Mouse (Mus musculus) cerebellum, adult 11-12 months (tissue): ENCODE measurements around the gene Dhcr24.
A peak's percentile ranks its signal among the peaks of the same experiment; 100 is the strongest.

Experiments used
- DNase-seq: peaks from one replicate; pipeline ENCODE4 v3.0.0; 2022

Dhcr24 gene

GRCm38 (mm10) chr4:106562006-106562405, 1.2 kb downstream of the Dhcr24 start:
- DNase-seq, result no peak

DNA sequence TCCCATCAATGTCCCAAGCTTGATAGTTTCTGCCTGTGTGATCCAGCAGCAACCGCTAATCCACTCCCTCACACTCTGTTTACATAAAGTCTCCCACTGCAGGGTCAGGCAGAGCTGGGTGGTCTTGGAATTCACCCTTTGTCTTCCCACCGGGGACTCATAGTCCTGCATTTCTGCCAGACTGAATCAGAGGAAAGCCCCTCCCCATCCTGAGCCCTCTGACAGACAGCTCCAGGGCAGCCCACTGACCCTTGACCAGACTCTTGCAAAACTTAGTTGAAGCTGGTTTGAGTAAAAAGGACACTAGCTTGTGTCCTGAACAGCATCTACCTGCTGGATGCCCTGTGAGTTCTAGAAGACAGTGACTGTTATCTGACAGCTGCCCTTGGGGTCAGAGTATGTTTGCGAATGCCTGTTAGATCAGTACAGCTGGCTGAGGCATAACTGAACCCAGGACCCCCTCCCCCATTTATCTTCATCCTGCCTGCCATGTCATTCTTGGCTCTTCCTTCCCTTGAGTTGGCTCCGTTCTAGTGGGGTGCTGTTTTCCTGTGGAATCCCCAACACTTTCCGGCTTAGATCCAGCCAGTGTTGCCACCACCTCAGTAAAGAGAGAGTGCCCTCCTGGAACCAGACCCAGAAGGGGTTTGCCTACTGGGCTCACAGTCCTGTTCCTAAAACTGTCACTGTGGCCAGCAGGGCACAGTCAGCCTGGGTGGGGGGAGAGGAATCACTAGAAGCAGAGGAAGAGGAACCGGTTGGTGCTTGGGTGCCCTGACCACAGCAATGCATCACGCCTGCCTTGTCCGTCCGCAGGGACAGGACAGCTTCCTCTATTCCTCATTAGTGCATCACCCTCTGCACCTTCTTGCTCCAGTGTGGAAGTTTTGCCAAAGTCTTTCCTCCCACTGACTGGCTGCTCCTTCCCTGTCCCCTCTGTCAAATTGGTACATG, 2.3 kb downstream of the Dhcr24 start:
- DNase-seq, result peak; percentile 20

DNA sequence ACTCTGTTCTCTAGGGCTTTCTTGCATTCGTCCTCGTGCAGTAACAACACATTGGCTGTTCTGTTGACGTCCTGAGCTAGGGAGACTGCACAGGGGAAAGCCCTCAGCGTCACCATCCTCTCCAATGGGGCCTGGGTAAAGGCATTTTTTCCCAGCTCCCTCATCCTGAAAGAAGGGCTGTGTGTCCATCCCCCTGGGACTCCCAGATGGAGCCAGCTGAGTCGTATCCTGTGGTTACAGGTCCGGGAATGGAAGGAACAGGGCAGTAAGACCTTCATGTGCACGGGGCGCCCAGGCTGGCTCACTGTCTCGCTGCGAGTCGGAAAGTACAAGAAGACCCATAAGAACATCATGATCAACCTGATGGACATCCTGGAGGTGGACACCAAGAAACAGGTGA, 3.3 kb downstream of the Dhcr24 start:
- no peak for DNase-seq

- no peak for DNase-seq
These were observed 8.8 kb downstream of the Dhcr24 start for GRCm38 (mm10) chr4:106569680-106570079.

DNA sequence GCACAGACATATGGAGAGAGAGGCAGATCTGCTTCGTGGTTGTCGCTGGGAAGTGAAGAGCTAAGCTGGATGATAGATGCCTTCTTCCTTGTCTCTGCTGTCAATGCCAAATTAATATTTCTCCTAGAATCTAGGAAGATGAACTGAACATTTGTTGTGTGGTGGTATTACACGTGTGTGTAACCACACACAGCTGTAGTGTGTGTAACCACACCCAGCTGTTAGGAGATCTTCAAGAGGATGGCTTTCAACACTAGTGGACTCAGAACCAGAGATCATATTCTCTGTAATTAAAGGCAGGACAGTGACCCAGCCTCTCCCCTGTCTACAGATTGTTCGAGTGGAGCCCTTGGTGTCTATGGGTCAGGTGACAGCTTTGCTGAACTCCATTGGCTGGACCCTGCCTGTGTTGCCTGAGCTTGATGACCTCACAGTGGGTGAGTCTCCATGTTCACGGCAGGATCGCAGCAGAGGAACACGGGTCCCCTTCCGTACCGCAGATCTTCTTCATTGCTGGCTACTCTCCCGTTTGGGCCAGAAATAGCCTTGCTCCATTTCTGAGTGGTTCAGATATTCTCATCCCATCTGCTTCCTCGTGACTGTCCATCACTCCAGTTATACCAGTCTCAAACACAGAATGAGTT, 10.4 kb downstream of the Dhcr24 start:
- DNase-seq, result peak; percentile 44

DNA sequence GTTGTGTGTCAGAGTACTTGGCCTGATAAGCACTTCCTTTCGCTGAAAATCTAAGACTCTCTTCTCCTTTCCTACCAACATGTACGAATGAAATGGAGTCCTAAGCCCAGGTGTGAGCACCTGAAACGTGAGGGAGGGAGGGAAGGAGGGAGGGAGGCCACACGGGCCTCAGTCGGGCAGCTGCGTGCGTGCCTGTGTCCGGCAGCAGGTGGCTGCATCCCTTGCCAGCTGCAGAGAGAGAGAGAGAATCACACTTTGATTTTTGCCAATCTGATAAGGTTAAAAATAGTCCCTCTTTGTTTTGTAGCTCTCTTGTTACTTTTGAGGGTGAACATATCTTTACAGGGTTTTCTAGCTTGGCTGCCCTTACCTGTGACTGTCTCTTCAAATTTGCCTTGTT, 14.2 kb downstream of the Dhcr24 start:
- DNase-seq, result no peak

DNA sequence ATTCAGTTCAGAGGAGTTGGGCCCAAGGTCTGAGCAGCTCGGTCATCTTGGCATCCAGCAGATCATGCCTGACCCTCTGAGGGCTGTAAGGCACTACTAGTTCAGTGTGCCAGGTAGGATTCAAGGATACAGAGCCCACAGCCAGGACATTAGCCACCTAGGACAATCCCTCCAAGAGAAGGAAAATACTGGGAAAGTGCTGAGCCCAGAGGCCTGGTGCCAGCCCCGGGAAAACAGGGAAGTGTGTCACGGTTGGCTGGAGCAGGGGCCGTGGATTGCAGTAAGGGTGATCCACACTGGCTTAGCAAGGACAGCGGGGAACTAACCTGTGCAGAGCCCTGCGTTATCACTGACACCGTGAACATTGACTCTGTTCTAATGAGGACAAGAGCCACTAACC, 16.7 kb downstream of the Dhcr24 start:
- DNase-seq, result no peak

DNA sequence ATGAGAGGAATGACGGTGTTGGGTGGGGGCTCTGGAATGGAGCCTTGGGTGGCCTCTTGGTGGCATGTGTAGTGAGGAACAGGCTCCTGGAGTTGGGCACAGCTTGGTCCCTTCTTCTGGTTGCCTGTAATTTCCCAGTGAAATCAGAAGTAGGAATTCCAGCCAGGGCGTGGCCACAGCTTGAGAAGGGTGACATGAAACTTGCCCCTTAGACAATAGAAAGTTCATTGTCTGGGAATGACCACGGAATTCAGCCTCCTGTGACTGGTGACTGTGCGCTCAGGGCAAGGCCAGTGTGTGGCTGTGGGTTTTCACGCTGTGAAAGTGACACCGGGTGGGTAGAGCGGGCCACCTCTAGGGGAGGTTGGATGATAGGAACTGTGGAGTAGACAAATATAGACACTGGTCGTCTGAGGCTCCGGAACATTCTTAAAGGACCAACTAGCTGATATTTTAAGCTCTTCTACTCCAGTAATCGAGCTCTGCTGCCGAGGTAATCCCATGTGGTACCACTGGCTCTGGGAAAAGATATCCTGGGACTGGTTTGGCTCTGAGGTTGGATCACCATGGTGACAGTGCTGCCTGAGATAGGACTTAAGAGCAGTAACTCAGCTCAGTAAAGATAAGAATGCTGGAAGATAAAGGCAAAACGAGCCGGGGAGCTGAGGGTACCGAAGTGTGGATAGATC, 20.5 kb downstream of the Dhcr24 start:
- DNase-seq, result no peak

DNA sequence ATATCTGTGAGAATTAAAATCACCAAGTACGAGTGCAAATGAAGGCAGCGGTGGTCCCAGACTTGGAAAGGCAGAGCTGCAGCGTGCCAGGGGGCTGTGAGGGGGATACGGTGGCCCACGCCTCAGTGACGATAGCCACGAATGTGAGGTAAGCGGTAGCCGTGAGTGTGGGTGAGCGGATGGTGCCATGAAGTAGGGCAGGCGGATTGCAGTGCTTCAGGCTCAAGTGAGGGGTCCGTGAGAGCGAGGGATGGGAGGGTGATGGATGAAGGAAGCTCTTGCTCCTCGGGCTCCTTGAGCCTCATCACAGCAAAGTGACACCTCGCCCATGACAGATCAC, 21.0 kb downstream of the Dhcr24 start:
- DNase-seq, result no peak

DNA sequence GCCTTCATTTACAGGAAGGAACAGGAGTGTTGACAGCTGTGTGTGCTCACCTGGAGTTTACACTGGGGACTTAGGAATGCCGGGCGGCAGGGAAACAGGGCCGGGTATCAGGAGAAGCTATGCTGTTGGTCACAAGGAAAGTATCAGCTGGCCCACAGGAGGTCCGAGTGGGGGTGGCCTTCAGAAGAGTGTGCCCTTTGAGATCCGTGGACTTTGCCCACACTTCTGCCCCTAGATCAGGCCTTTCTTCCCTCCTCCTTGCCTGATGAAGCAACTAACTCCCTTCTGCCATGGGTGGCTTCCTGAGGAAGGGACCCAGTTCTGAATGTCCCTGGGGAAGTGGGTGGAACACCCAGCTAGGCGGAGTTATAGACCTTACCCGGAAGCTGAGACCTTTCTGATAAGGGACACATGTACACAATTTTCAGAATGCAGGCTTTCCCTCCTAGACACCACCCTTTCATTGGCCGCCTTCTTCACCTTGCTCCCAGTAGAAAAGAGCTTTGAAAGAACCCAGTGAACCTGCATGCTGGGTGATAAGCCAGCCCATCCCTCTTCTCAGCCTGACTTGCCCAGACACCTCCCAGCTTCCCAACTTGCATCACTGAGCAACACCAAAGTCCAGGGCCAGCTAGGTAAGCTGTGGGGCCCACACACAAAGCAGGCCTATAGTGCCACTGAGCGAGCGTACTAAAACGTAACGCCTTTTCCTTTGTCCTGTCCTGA, 21.8 kb downstream of the Dhcr24 start:
- no peak for DNase-seq

- DNase-seq, result no peak
These were observed 23.8 kb downstream of the Dhcr24 start for GRCm38 (mm10) chr4:106584665-106585064.

GRCm38 (mm10) chr4:106587075-106587474, 26.2 kb downstream of the Dhcr24 start:
- DNase-seq, result no peak

DNA sequence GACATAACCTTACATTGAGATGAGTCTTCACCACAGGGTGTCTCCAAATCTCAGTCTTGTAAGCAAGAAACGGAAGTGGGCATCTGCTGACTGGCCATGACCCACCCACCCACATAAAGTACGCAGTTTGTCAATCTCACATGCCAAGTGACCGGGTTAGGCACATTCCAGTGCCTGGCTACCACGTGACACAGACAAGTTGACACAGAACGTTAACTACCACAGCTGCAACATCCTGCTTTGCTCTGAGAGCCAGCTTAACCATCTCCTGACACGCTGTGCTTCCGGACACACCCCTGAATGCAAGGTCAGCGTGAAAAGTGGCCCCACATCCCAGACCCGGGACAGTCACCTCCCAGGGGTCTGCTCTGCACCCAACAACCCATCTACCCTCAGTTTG, 29.3 kb downstream of the Dhcr24 start:
- no peak for DNase-seq

GRCm38 (mm10) chr4:106590871-106591270, 30.0 kb downstream of the Dhcr24 start:
- DNase-seq, result no peak

- no peak for DNase-seq
These were observed 32.8 kb downstream of the Dhcr24 start for GRCm38 (mm10) chr4:106593636-106594035.

GRCm38 (mm10) chr4:106596200-106596599, 35.4 kb downstream of the Dhcr24 start:
- no peak for DNase-seq

DNA sequence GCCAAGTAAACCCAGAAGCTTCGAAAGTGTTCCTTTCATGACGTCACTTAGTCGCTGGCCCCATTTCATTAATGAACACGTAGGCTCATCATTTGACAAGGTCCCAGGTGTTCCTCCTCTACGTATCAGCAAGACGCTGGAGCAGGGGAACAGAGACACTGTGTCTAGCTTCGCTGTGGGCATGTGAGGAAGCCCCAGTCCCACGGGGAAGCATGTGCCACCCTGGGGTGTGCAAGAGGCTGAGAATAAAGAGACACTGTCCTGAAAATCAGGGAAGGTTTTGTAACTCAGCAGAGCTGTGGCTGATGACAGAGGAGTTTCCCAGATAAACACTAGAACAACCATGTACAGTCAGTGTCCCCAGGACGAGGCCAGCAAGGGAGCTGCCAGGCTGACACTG, 36.2 kb downstream of the Dhcr24 start:
- DNase-seq, result no peak

DNA sequence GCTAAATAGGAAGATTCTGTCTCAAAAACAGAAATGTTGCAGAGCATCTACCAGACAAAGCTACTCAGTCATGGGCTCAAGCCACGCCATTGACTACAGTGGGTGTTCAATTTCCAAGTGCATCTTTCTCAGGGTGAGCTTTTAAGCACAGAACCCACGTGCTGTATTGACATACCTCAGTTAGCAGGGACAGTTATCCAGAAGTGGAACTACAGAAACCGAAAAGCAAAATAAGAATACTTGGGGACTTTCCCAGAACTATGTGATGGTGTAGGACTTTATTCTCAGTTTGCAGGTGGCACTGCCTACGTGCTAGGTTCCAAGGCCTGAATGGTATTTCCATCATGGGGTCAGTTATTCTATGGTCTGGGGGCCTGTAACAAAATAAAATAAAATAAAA, 36.9 kb downstream of the Dhcr24 start:
- DNase-seq, result no peak

- DNase-seq, result no peak
These were observed 38.6 kb downstream of the Dhcr24 start for GRCm38 (mm10) chr4:106599415-106599814.

GRCm38 (mm10) chr4:106600770-106601169, 39.9 kb downstream of the Dhcr24 start:
- DNase-seq, result no peak

DNA sequence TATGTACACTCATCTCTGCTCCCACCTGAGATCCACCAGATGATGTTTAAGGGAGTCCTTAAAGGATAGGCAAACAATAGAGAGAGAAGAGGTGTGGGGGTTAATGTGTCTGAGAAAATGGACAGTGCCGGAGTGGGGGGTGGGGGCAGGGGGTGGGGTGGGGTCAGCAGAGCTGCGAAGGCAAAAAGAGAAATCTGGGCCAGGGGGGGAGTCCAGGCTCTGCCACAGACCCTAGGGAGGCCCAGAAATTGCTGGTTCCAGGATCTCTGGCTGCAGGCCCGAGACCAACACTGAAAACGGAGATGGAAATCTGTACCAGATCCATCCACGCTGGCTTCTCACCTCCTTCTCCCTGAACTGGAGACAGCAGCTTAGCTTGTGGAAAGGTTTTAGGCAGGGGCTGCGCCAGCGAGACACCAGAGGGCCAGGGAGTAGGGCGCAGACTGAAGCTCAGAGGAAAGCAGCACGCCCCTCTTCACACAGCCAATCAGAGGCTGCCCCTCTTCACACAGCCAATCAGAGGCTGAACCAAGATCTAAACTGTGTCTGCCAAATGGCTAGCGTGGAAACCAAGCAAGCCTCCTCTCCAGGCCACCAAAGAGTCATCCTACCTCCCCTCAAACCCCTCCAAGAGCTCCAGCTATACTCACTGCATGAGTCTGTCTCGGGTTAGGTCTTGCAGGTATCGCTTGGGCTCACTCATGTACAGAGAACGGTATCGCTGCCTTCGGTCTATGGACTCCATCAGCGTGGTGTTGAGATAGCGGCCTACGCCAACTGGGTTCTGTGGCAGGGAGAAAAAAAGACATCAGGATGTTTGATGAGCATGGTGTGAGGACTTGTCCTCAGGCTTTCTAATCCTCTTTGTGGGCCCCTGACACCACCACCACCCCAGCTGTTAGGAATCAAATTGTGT, 46.1 kb downstream of the Dhcr24 start:
- no peak for DNase-seq

DNA sequence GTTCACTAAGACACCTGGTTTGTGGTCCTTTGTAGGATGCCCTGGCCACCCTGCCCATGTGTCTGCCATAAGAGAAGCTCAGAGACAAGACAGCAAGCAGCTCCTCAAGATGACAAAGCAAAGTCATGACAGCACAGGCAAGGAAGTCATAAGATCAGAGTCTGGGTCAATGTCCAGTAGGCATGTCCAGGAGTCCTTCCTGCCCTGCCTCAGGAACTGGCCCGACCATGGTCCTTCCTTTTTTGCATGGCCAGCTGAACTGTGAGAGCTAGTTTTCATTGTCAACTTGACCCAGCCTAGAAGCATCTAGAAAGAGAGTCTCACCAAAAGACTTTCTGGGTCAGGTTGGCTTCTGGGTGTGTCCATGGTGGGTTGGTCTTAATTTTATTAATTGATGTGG, 47.1 kb downstream of the Dhcr24 start:
- no peak for DNase-seq
